Mouse (Mus musculus) layer of hippocampus, adult 2 months (tissue): Measurements from ENCODE around the gene Mbnl2. TPM values are rescaled to one million over a fixed set of nuclear protein-coding genes. Genes with fewer than 3 reads are reported as not detected.

Source experiments
- DNase-seq, 2 experiments: peaks; one replicate each; pipeline ENCODE4 v3.0.0; 2022; ENCODE audit warnings: low spot score in 2 of 2
- H3K27ac ChIP-seq: fragments of 200-600 bp; 2 replicates; pipeline ENCODE4 v1.8.1; 2022
- H3K4me3 ChIP-seq: fragments of 200-600 bp; 2 replicates; pipeline ENCODE4 v1.8.1; 2022; ENCODE audit warnings: mild to moderate bottlenecking
- CTCF ChIP-seq: fragments of 200-600 bp; conservative IDR thresholded peaks from 2 replicates; pipeline ENCODE4 v1.8.1; 2022; ENCODE audit warnings: antibody characterized with exemption, mild to moderate bottlenecking, moderate library complexity
- total RNA-seq, 2 experiments: library from RNA; stranded (reverse); gene quantifications; 2 replicates each; pipeline ENCODE4 v1.2.3; 2021

The Mbnl2 gene
- total RNA-seq, 2 experiments from 2014 or later = 244 to 250 TPM

DNA sequence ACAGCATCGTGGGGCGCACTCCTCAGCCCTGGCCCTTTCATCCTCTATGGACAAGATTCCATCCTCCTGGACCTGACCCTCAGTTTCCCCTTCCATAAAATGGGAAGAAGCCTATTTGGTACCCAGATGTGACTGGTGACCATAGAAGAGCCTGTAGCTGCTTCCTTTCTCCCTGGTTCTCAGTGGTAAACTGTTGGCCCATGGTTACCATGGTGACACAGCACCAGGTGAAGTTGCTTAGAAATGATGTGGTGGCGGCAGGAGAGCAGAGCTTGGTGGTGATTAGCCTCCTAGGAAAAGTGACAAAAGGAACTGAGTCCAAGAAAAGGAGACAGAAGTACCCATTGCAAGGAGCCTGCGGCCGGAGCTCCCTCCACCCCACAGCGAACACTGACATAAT is 34.2 kb downstream of the Mbnl2 start:
- no peak overlapping the region for H3K4me3 ChIP-seq
- H3K27ac ChIP-seq = no peak overlapping the region
- DNase-seq = no peak
- no peak for TF ChIP-seq CTCF

DNA sequence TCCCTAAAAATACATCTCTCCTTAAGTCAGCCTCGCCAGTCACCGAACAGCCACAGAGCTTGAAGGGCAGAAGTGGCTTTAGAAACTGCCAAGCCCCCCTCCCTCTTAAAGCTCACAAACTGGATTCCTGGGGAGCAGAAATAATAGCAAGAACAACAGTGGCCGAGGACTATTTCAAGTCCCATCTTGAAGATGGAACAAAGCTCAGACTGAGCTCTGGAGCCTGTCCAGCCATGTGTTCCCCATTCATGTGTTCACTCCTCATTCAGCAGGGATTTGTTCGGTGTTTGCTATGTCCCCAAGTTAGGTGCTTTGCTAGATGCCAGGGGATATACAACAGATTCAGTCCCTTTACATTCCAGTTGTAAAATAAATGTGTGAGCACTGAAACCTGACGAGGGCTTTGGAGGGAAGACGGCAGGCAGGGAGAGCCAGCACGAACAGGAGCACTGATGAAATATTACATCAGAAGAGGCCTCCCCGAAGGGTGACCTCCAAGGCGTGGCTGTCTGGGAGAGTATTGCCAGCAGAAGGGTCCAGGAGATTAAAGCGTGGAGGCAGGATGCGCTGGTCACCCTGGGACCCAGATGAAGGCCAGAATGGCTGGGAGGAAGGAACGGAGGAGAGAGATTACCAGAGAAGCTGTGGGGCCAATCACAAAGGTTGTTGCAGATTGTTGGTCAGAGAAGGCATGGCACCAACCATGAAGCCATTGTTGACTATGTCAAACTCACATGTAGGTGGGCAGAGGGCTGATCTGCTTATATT is 36.0 kb downstream of the Mbnl2 start:
- no peak for TF ChIP-seq CTCF
- Histone ChIP-seq H3K27ac (peak overlapping the region; percentile 20; the same call in 1 of the 2 replicates), H3K4me3 (no peak overlapping the region)
- DNase-seq = no peak

GRCm38 (mm10) chr14:120312661-120313406 is 37.4 kb downstream of the Mbnl2 start:
- no peak for TF ChIP-seq CTCF
- no peak overlapping the region for H3K4me3 ChIP-seq
- H3K27ac ChIP-seq = no peak overlapping the region
- no peak for DNase-seq

DNA sequence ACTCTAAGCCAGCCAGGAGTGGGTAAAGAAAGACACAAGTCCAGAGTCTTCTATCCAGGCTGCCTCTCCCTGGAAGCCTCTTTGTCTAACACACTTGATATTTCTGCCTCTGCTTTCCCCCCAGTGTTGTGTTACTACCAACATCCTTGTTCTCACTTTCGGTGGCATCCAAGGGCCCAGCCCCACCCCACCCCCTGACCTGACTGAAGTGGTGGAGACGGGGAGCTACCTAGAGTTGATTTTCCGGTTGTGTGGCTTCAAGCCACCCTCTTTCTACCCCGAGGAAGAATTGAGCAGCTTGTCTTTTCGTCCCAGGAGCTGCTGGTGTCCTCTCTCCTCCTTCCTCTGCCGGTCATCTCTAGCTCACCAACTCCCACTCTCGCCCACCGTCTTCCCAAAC is 38.0 kb downstream of the Mbnl2 start:
- DNase-seq = no peak
- no peak for TF ChIP-seq CTCF
- no peak overlapping the region for H3K4me3 ChIP-seq
- no peak overlapping the region for H3K27ac ChIP-seq

DNA sequence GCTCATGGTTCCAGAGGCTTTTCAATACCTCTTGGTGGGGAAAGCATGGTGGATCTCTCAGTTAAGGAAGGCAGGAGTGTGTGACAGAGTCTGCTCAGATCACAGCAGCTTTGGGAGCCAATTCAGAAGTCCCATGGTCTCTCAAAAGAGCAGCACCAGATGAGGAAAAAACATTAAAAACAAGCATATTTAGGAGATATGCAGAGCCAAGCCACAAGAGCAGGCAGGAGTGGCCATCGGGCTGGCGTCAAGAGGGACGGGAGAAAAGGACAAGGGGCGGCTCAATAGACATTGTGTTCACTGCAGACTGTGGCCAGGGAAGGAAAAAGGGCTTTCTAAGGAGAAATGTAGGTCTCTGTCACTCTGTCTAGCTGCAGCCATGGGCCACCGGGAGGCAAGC is 40.3 kb downstream of the Mbnl2 start:
- Histone ChIP-seq H3K27ac (peak overlapping the region; percentile 61; the same call in 1 of the 2 replicates), H3K4me3 (no peak overlapping the region)
- no peak for DNase-seq
- no peak; the same call in 1 of the 2 replicates for TF ChIP-seq CTCF

DNA sequence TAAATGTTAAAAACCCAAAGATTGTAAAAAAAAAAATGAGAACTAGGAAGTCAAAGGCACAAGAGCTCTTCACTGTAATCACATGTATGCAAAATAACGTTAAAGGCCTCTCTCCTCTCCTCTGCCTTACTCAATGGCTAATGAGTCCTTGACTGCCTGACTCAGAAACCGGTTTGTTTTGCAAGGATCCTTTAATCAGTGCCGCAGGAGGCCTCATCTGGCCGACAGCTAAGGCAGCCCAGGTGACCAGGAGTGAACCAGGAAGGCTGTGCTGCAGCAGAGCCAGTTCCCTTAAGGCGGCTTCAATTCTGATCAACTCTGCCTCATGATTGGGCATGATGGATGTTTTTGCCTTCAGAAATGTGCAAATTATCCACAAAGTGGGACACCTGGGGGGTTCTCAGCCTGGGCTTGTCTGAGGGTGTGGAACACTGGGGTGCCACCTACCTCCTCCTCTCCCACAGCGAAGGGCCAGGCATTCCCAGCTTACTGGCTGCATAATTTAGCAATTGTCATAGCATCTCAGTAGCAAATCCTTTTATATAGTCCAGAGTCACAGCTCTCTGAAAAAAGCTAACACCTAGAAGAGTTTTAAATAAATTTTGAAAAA is 43.0 kb downstream of the Mbnl2 start:
- TF ChIP-seq CTCF = no peak
- H3K4me3 ChIP-seq = no peak overlapping the region
- no peak for DNase-seq
- 0 out of 2 replicates have a peak overlapping the region, but pooled peaks have one; percentile 5 for H3K27ac ChIP-seq

GRCm38 (mm10) chr14:120318974-120319731 is 43.7 kb downstream of the Mbnl2 start:
- TF ChIP-seq CTCF = no peak
- H3K4me3 ChIP-seq = no peak overlapping the region
- no peak for DNase-seq
- H3K27ac ChIP-seq = no peak overlapping the region

DNA sequence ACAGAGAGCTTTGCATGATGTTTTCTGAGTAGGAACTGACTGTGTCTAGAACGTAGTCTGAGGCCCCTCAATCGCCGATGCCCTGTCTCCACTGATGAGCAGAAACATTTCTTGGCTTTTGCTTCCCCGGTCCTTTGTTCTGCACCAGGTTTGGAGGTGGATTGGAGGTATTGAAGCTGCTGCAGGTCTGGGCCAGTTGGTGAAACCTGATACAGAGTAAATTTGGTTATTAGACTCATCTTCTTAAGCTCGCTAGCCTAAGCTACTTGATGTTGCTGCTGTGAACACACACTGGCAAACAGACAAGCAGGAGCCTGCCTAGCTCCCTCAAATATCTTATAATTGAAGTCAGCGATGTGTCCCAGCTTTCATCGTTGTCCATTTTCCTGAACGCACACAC is 46.6 kb downstream of the Mbnl2 start:
- Histone ChIP-seq H3K27ac (0 out of 2 replicates have a peak overlapping the region, but pooled peaks have one; percentile 7), H3K4me3 (no peak overlapping the region)
- DNase-seq = no peak
- no peak for TF ChIP-seq CTCF

GRCm38 (mm10) chr14:120323111-120323510 is 47.6 kb downstream of the Mbnl2 start:
- no peak for DNase-seq
- no peak overlapping the region for H3K4me3 ChIP-seq
- no peak for TF ChIP-seq CTCF
- no peak overlapping the region for H3K27ac ChIP-seq

- no peak for TF ChIP-seq CTCF
- no peak for DNase-seq
- H3K4me3 ChIP-seq = no peak overlapping the region
- H3K27ac ChIP-seq = no peak overlapping the region
These were observed 48.8 kb downstream of the Mbnl2 start for GRCm38 (mm10) chr14:120324061-120324791.

GRCm38 (mm10) chr14:120324883-120325480 is 49.5 kb downstream of the Mbnl2 start:
- TF ChIP-seq CTCF = no peak
- no peak for DNase-seq
- no peak overlapping the region for H3K4me3 ChIP-seq
- no peak overlapping the region for H3K27ac ChIP-seq

DNA sequence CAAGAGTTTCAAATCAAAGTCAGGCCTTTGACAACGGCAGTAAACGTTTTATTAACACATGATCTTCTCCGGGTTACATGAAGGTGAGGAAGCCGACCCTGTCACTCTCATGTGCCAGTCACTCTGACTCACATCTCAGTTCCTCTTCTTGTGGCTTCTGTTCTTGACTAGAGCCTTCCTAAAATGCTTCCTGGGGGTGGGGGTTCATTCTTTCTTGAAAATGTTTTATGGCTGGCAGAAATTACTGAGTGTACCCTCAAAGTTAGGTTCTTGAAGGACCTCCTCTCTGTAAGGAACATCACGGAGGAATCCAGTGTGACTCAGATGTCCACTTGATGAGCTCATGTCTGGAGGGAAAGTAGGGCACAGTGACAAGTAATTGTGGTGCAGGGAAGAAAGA is 50.2 kb downstream of the Mbnl2 start:
- H3K27ac ChIP-seq = no peak overlapping the region
- H3K4me3 ChIP-seq = no peak overlapping the region
- no peak for DNase-seq
- no peak for TF ChIP-seq CTCF
